Mouse (Mus musculus) myocyte (in vitro differentiated cells): ENCODE measurements around the gene Tmem59l. TPM values are rescaled to one million over a fixed set of nuclear protein-coding genes. Genes with fewer than 3 reads are reported as not detected.
A peak's percentile ranks its signal among the peaks of the same experiment; 100 is the strongest.
"Not testable (repeated sequence)": the region's sequence is repeated elsewhere in the genome, so short reads cannot be mapped to it uniquely, and the experiment has no call there.

Source experiments
- H3K27me3 ChIP-seq: one replicate; pipeline ENCODE4 v1.6.1; 2011; ENCODE audit not compliant: control insufficient read depth, insufficient read depth, insufficient read length
- H3K36me3 ChIP-seq: one replicate; pipeline ENCODE4 v1.6.1; 2011; ENCODE audit not compliant: control insufficient read depth, insufficient read depth
- H3K4me2 ChIP-seq: one replicate; pipeline ENCODE4 v1.6.1; 2011; ENCODE audit warnings: low read depth, control low read depth
- H3K4me3 ChIP-seq: one replicate; pipeline ENCODE4 v1.5.1; 2011; ENCODE audit warnings: mild to moderate bottlenecking, control low read depth, moderate library complexity
- H3K79me2 ChIP-seq: one replicate; pipeline ENCODE4 v1.6.1; 2011; ENCODE audit not compliant: control insufficient read depth, insufficient read depth
- H3ac ChIP-seq: one replicate; pipeline ENCODE4 v1.6.1; 2011; ENCODE audit not compliant: control insufficient read depth, insufficient read length
- CEBPB ChIP-seq: IDR thresholded peaks from 2 replicates; pipeline ENCODE4 v1.6.1; 2011; ENCODE audit warnings: mild to moderate bottlenecking, moderate library complexity; ENCODE audit not compliant: poor library complexity, insufficient read depth, severe bottlenecking
- E2F4 ChIP-seq: IDR thresholded peaks from one replicate; pipeline ENCODE4 v1.6.1; 2011; ENCODE audit warnings: mild to moderate bottlenecking, control low read depth, moderate library complexity; ENCODE audit not compliant: insufficient read depth
- MAX ChIP-seq: IDR thresholded peaks from one replicate; pipeline ENCODE4 v1.6.1; 2011; ENCODE audit warnings: low read depth, mild to moderate bottlenecking, control low read depth
- MYOD1 ChIP-seq, 3 experiments: IDR thresholded peaks; one replicate each; pipeline ENCODE4 v1.6.1; 2011; ENCODE audit warnings: control low read depth in 2 of 3, low read depth in 2 of 3, mild to moderate bottlenecking in 2 of 3, moderate library complexity in 1 of 3; ENCODE audit not compliant: insufficient read length in 2 of 3, control insufficient read depth in 1 of 3
- MYOG ChIP-seq, 3 experiments: IDR thresholded peaks; one replicate each; pipeline ENCODE4 v1.6.1; 2011; ENCODE audit warnings: control low read depth in 2 of 3, low read depth in 2 of 3, mild to moderate bottlenecking in 2 of 3; ENCODE audit not compliant: insufficient read length in 2 of 3, control insufficient read depth in 1 of 3, insufficient read depth in 1 of 3
- POLR2A ChIP-seq: IDR thresholded peaks from one replicate; pipeline ENCODE4 v1.6.1; 2011; ENCODE audit warnings: low read depth, mild to moderate bottlenecking, control low read depth, moderate library complexity; ENCODE audit not compliant: insufficient read length
- POLR2AphosphoS2 ChIP-seq: IDR thresholded peaks from one replicate; pipeline ENCODE4 v1.6.1; 2011; ENCODE audit warnings: low read depth, control low read depth; ENCODE audit not compliant: insufficient read length
- REST ChIP-seq: IDR thresholded peaks from one replicate; pipeline ENCODE4 v1.6.1; 2011; ENCODE audit warnings: mild to moderate bottlenecking, control low read depth, moderate library complexity; ENCODE audit not compliant: insufficient read depth, insufficient read length
- SRF ChIP-seq: IDR thresholded peaks from one replicate; pipeline ENCODE4 v1.6.1; 2011; ENCODE audit warnings: low read depth; ENCODE audit not compliant: control insufficient read depth, insufficient read length
- TCF12 ChIP-seq: IDR thresholded peaks from one replicate; pipeline ENCODE4 v1.6.1; 2011; ENCODE audit warnings: mild to moderate bottlenecking, control low read depth; ENCODE audit not compliant: poor library complexity, insufficient read depth, severe bottlenecking
- TCF3 ChIP-seq: IDR thresholded peaks from one replicate; pipeline ENCODE4 v1.6.1; 2011; ENCODE audit warnings: low read depth, control low read depth; ENCODE audit not compliant: insufficient read length
- USF1 ChIP-seq: IDR thresholded peaks from one replicate; pipeline ENCODE4 v1.6.1; 2011; ENCODE audit warnings: low read depth, mild to moderate bottlenecking, control low read depth, moderate library complexity
- polyA plus RNA-seq: library from polyadenylated mRNA; unstranded; fragments of >200 nt; fragmentation: generic; extraction: Trizol; gene quantifications from one replicate; pipeline ENCODE4 v1.2.1, GENCODE M21; 2012; ENCODE audit warnings: missing spikeins

Gene Tmem59l
- polyA plus RNA-seq, 1 experiment: 0.04 TPM

- Histone ChIP-seq H3K27me3 (no peaks in the 10 kb centered on the region), H3K4me2 (no peak overlapping the region), H3K4me3 (no peak overlapping the region), H3ac (no peak overlapping the region), H3K36me3 (peaks cover 15% of the 10 kb centered on the region), H3K79me2 (peaks cover 35% of the 10 kb centered on the region)
- TF ChIP-seq REST: no peak
- TF ChIP-seq MYOD1 (IDR thresholded peaks at IDR 0.05; ENCODE audit: control insufficient read depth in 1 of 3, insufficient read length in 2 of 3, low read depth in 2 of 3): no peak
- no peak for TF ChIP-seq SRF
- TF ChIP-seq USF1: no peak
- no peak for TF ChIP-seq MAX
- no peak for TF ChIP-seq POLR2AphosphoS2
- no peak for TF ChIP-seq CEBPB
- TF ChIP-seq POLR2A: no peak
- TF ChIP-seq E2F4: no peak
- no peak for TF ChIP-seq MYOG (IDR thresholded peaks at IDR 0.05; ENCODE audit: control insufficient read depth in 1 of 3, insufficient read depth in 1 of 3, insufficient read length in 2 of 3, low read depth in 2 of 3)
- TF ChIP-seq TCF12: no peak
- no peak for TF ChIP-seq TCF3
Measured at GRCm38 (mm10) chr8:70512253-70512903, 25.2 kb upstream of the Tmem59l start.

DNA sequence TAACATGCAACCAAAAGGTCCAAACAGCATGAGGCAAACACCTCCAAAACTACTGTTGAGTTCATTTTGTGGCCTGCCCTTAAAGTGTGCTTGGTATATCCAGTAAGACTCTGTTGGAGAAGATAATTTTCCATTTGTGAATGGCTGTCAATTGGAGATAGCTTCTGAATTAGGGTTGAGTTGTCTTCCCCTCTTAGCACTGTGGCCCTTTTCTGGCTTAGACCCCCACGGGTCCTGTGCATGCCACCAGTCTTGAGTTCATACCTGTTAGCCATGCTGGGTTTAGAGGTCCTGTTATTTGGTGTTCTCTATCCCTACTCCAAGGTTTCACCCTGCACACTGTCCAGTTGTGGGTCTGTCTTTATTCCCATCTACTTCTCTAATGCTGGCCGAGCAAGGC, 24.6 kb upstream of the Tmem59l start:
- peak overlapping the region; percentile 61 for H3K4me2 ChIP-seq
- peaks cover 15% of the 10 kb centered on the region for H3K36me3 ChIP-seq
- no peak overlapping the region for H3K4me3 ChIP-seq
- peaks cover 35% of the 10 kb centered on the region for H3K79me2 ChIP-seq
- TF ChIP-seq POLR2A (no peak), POLR2AphosphoS2 (peak; percentile 62), MYOG (IDR thresholded peaks at IDR 0.05; ENCODE audit: control insufficient read depth in 1 of 3, insufficient read depth in 1 of 3, insufficient read length in 2 of 3, low read depth in 2 of 3) (no peak), REST (no peak)
- H3K27me3 ChIP-seq: no peaks in the 10 kb centered on the region
- H3ac ChIP-seq: no peak overlapping the region

- Histone ChIP-seq H3K36me3 (peaks cover 15% of the 10 kb centered on the region), H3ac (peak overlapping the region; percentile 84)
- not testable (repeated sequence) for H3K27me3 ChIP-seq
Measured at GRCm38 (mm10) chr8:70511174-70511573, 24.0 kb upstream of the Tmem59l start.

DNA sequence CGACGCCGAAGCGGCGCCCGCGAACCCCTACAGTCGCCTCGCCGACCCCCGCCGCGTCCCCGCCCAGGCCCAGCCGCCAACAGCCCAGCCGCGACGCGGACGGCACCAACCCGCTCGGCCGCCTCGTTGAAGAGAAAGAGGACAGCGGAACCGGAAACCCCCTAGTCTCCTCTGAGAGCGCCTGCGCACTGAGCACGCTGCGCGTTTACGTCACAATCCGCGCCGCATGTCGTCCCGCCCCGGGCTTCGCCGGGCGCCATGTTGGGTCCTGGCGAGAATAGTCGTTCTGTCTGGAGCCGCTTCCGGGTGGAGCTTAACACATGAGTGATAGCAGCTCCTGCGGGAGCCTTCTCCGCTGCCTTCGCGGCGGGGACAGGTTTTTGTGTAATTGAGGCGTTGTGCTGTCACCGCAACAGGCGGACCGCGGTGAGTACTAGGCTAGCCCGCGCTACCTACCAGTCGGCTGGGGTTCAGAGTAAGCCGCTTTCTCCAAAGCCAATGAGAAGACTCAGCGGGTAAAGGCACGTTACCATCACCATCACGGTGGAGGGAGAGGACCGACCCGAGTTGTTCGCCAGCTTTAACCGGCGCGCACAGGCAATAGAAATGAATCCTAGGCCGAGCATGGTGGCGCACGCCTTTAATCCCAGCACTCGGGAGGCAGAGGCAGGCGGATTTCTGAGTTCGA, 23.2 kb upstream of the Tmem59l start, which contains the start of gene Uba52:
Gene Uba52 (minus strand): TSS at position 574 of the 688 bp plus-strand sequence.
- peak within 1 kb of the TSS; percentile 93 for H3K4me3 ChIP-seq
- H3K27me3 ChIP-seq: no peaks in the 10 kb centered on the region
- peak within 1 kb of the TSS; percentile 84 for H3ac ChIP-seq
- peak within 1 kb of the TSS; percentile 97 for H3K4me2 ChIP-seq
- peaks cover 10% of the 10 kb centered on the region for H3K36me3 ChIP-seq
- H3K79me2 ChIP-seq: peaks cover 42% of the 10 kb centered on the region
- TF ChIP-seq E2F4: peak; percentile 3
- TF ChIP-seq SRF: peak; percentile 15
- peak; percentile 85 for TF ChIP-seq POLR2AphosphoS2
- peak in 2 of 3 experiments; percentile 13 to 26 for TF ChIP-seq MYOD1 (IDR thresholded peaks at IDR 0.05; ENCODE audit: control insufficient read depth in 1 of 3, insufficient read length in 2 of 3, low read depth in 2 of 3)
- TF ChIP-seq MYOG (IDR thresholded peaks at IDR 0.05; ENCODE audit: control insufficient read depth in 1 of 3, insufficient read depth in 1 of 3, insufficient read length in 2 of 3, low read depth in 2 of 3): peak in 1 of 3 experiments; percentile 21
- TF ChIP-seq REST: no peak
- TF ChIP-seq MAX: no peak
- TF ChIP-seq POLR2A: peak; percentile 97

More at GRCm38 (mm10) chr8:70511174-70511573, 24.0 kb upstream of the Tmem59l start:
- Histone ChIP-seq H3K79me2 (peaks cover 36% of the 10 kb centered on the region), H3K4me3 (peak overlapping the region; percentile 93), H3K4me2 (peak overlapping the region; percentile 61)

GRCm38 (mm10) chr8:70509281-70509952, 22.3 kb upstream of the Tmem59l start:
- Histone ChIP-seq H3ac (peak overlapping the region; percentile 84), H3K36me3 (peaks cover 10% of the 10 kb centered on the region), H3K4me3 (peak overlapping the region; percentile 93), H3K79me2 (peaks cover 42% of the 10 kb centered on the region), H3K4me2 (peak overlapping the region; percentile 97), H3K27me3 (no peaks in the 10 kb centered on the region)
- TF ChIP-seq SRF: no peak
- TF ChIP-seq MAX: no peak
